Mouse (Mus musculus) midbrain, embryonic 10.5 days (tissue): Measurements from ENCODE around the gene Zswim7. TPM values are rescaled to one million over a fixed set of nuclear protein-coding genes. Genes with fewer than 3 reads are reported as not detected.

ENCODE experiments used
- polyA plus RNA-seq: library from polyadenylated mRNA; unstranded; fragments of >200 nt; fragmentation: Nextera tagmentation; extraction: Ambion mirVana; gene quantifications from 2 replicates; pipeline ENCODE4 v1.2.1, GENCODE M21; 2016

Gene Zswim7
- polyA plus RNA-seq, 1 experiment from 2014 or later = 16.8 TPM

Other genes with a start within 250 kb of the Zswim7 start
- gene Adora2b, start 32.4 kb downstream of the Zswim7 start, polyA plus RNA-seq = 3.9 and 4.5 TPM in 2 replicates
- gene Ttc19, start 98 bp upstream of the Zswim7 start, polyA plus RNA-seq = 15.7 and 17.6 TPM in 2 replicates
- gene Pigl, start 177.1 kb upstream of the Zswim7 start, polyA plus RNA-seq = 16.4 and 17.9 TPM in 2 replicates
- 120 and 139 TPM in 2 replicates for gene Ncor1, start 177.2 kb upstream of the Zswim7 start, polyA plus RNA-seq